Mouse (Mus musculus): ENCODE measurements around the gene Eloa. TPM values are rescaled to one million over a fixed set of nuclear protein-coding genes. Genes with fewer than 3 reads are reported as not detected.
"Not testable (repeated sequence)": the region's sequence is repeated elsewhere in the genome, so short reads cannot be mapped to it uniquely, and the experiment has no call there.

Eloa gene
- total RNA-seq, 2 experiments from 2014 or later = 64.1 to 64.2 TPM

DNA sequence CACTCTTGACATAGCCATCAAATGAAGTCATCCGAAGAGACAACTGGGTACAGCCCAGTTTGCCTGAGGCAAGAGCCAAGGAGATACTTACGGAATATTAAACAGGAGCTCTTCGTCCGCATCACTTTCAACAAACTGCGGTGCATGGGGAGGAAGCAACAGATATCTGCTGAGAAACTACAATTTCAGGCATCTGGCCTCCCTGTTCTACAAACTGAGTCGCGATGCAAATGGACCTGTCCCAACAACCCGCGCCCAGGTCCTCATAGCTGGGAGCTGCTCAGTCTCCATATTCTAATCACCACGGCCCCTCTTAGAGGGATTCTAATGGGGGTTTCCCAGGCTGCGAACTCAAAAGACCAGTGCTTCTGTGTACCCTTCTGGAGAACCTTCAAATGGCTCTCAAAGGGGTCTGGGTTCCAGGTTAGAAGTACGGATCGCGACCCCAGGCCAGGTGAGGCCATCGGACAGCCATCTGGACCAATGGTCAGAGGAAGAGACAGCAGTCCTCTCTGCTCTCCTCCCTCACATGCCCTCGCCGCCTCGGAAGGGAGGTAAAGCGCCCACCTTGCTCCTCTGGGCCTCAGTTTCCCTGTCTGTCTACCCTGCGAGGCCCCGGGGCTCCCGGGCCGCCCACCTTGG is 35.1 kb downstream of the Eloa start:
- peak; percentile 5 for ATAC-seq (replicated peaks; ENCODE audit: low FRiP score, poor library complexity, severe bottlenecking)

GRCm38 (mm10) chr4:135985769-135986168 is 35.8 kb downstream of the Eloa start:
- ATAC-seq (replicated peaks; ENCODE audit: low FRiP score, poor library complexity, severe bottlenecking) = no peak

DNA sequence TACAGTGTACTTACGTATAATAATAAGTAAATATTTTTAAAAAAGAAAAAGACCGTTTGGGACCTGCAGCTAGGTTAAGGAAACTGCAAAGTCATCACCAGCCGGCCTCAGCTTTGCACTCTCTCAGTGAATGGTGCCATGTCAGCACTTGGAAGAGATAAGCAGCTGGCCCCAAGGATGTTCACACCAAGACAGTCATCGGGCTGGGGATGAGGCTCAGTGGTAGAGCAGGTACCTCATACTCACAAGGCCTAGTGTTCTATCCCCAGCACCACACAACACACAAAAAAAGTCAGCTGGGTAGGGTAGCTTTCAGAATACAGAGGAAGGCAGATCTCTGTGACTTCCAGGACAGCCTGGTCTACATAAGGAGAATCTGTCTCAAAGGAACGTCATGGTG is 36.4 kb downstream of the Eloa start:
- peak; percentile 87 for ATAC-seq (replicated peaks; ENCODE audit: low FRiP score, poor library complexity, severe bottlenecking)

DNA sequence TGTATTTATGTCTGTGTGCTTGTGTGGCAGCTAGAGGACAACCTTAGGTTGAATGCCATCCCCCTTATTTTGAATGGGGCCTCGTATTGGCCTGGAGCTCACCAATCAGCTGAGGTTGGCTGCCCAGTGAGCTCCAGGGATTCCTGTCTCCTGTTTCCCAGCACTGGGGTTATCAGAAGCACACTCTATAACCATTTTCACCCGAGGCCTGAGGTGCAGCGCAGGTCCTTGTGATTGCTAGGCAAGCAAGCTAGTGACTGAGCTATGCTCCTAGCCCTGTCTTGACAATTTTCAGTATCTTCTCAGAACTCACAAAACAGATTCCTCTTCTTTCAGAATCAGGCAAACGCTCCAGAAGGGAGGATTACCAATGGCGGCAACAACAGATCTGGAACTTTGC is 37.0 kb downstream of the Eloa start:
- no peak for ATAC-seq (replicated peaks; ENCODE audit: low FRiP score, poor library complexity, severe bottlenecking)

DNA sequence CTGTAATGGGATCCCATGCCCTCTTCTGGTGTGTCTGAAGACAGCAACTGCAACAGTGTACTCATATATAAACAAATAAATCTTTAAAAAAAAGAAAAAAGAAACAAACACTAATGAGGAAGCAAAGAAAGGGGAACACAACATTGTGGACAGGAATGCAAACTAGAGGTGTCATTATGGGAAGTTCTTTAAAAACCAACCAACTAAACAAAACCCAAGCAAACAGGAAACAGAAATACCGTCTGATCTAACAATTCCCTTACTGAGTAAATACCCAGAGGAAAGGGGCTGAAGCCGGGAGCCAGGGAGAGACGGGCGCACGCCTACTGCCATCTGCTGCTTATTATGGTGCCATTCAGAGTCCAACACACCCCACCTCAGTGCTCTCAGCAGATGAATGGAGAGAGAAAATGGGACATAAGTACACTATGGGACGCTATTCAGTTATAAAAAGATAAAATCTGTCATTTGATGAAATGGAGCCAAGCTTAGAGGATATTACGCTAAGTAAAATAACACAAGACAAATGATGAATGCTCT is 40.0 kb downstream of the Eloa start:
- ATAC-seq (replicated peaks; ENCODE audit: low FRiP score, poor library complexity, severe bottlenecking) = no peak

GRCm38 (mm10) chr4:135980223-135980622 is 41.3 kb downstream of the Eloa start:
- not testable (repeated sequence) for ATAC-seq (replicated peaks; ENCODE audit: low FRiP score, poor library complexity, severe bottlenecking)

DNA sequence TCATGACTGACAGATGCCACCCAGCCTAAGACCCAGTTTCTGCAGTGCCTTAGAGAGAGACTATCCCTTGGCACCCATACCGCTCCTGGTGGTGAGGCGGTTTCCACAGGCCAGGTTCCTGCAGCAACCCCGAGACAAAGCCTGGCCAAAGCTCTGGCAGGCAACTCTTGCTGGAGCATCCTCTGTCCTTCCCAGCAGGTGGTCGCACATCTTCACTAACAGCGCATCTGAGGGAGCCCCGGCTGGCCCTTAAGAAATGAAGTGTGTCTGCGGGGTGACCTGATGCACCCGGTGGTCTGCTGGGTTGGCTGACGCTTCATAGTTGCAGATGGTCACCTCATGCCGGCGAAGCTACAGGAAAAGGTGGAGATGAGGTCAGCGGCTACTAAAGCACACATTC is 45.4 kb downstream of the Eloa start:
- no peak for ATAC-seq (replicated peaks; ENCODE audit: low FRiP score, poor library complexity, severe bottlenecking)

DNA sequence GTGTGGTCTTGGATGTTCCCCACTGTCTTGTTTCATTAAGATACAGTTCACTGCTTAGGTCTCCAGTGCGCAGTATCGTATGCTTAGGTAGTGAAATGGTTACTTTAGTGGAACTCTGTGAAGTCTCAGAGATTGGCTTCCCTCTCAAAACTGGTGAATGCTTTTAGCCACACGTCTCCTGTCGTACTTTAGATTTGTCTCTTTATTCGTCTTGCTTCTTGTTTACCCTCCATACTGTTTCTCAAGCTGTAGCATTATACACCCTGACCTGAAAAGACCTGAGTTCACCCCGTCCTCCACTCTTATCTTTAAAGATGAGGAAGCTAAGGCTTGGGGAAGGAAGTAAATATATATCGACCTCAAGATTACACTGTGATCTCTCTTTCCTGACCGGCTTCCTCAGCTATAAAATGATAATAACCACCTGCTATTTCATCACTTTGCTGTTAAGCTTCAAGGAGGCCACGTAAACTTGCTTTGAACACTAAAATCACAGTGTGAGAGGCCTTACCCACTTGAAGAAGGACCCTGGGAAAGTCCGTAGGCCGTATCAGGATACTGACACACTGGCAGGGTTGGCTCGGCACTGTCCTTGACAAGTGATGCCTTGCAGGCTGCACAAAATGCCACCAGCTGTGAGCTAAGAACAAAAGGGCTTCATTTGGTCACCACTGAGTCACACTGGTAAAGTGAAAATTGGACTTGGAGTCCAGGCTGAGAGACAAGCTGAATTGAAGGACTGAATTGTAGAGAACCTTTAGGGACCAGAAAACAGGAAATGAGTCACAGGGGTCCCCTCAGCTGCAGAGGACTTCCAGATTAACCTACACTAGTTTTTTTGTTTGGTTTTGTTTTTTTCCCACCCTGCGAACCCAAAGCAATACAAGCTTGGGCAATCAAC is 48.4 kb downstream of the Eloa start:
- ATAC-seq (replicated peaks; ENCODE audit: low FRiP score, poor library complexity, severe bottlenecking) = no peak

DNA sequence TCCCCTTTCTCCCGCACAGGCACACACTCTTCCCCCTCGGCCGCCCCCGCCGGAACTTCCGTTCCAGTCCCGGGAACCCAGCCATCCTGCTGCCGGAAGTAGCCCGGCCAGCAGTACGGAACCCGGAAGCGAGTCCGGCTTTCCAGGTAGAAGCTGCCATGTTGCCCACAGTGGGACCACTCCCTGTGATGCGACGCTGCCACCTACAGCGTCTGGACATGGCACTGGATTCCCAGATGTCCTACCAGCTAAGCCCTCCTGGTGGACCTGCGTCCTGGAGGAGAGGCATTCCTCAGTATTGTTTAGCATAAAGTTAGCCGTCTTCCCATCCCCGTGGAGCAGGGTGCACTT is 49.0 kb downstream of the Eloa start, which contains the start of gene Lypla2:
Lypla2 (minus strand) TSS at position 71 of the 351 bp plus-strand sequence.
- ATAC-seq (replicated peaks; ENCODE audit: low FRiP score, poor library complexity, severe bottlenecking) = peak; percentile 85

GRCm38 (mm10) chr4:135971805-135972555 is 49.6 kb downstream of the Eloa start:
- peak; percentile 36 for ATAC-seq (replicated peaks; ENCODE audit: low FRiP score, poor library complexity, severe bottlenecking)

DNA sequence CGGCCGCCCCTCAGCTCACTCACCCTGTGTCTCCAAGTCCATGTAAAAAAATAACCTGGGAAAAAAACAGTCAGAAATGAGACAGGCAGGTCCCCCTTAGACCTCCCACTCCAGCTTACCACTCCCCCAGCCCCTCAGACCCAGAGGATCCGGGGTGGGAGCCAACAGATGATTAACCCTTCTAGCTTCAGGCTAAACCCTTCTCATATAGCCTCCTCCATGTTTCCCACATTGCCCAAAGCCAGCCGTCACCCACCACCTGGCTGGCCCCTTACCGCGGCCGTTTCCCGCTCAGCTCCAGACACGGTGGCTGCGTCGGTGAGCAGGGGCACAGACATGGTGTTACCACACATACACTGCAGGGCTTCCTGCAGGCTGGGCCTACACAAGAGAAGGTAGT is 51.0 kb downstream of the Eloa start:
- no peak for ATAC-seq (replicated peaks; ENCODE audit: low FRiP score, poor library complexity, severe bottlenecking)

- no peak for ATAC-seq (replicated peaks; ENCODE audit: low FRiP score, poor library complexity, severe bottlenecking)
Observed at GRCm38 (mm10) chr4:135969070-135969750, 52.4 kb downstream of the Eloa start.

GRCm38 (mm10) chr4:135968271-135968869 is 53.2 kb downstream of the Eloa start:
- no peak for ATAC-seq (replicated peaks; ENCODE audit: low FRiP score, poor library complexity, severe bottlenecking)

- ATAC-seq (replicated peaks; ENCODE audit: low FRiP score, poor library complexity, severe bottlenecking) = no peak
Observed at GRCm38 (mm10) chr4:135967086-135967760, 54.3 kb downstream of the Eloa start.

- ATAC-seq (replicated peaks; ENCODE audit: low FRiP score, poor library complexity, severe bottlenecking) = no peak
Observed at GRCm38 (mm10) chr4:135966283-135966682, 55.3 kb downstream of the Eloa start.

- no peak for ATAC-seq (replicated peaks; ENCODE audit: low FRiP score, poor library complexity, severe bottlenecking)
Observed at GRCm38 (mm10) chr4:135965113-135965512, 56.5 kb downstream of the Eloa start.

DNA sequence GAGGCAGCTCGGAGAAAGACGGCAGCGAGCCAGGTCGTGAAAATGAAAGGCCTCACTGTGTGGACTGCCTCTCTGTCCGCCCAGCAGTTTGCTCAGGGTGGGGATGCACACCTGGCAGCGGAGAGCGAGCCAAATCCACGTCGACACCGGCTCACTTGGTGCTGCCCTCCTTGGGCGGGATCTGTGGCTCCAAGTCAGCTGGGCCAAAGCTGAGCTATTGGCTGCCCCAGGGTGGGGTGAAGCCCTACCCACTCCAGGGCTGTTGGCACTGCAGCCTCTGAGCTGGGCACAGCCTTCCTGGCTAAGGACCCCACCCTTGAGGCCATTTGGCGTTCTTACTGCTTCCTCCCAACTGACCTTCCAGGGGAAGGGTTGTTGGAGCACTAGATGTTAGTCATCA is 57.1 kb downstream of the Eloa start:
- peak; percentile 64 for ATAC-seq (replicated peaks; ENCODE audit: low FRiP score, poor library complexity, severe bottlenecking)

GRCm38 (mm10) chr4:135963457-135964193 is 57.9 kb downstream of the Eloa start, which contains the start of gene Gale:
Gene Gale (plus strand): TSS chr4:135963727.
- ATAC-seq (replicated peaks; ENCODE audit: low FRiP score, poor library complexity, severe bottlenecking) = peak; percentile 81
